Mouse (Mus musculus): ENCODE measurements at regions not wholly inside any gene's neighbourhood (a gene's known extent, or its start where the extent isn't known, plus 50 kb on each side); places are given as distances from the start of the nearest gene placed in this dataset.

- DNase-seq (ENCODE audit: low spot score), result no peak
Observed at GRCm38 (mm10) chr2:139114523-139114922, 379.2 kb upstream of the Sptlc3 start.

GRCm38 (mm10) chr2:139120905-139121304 is 372.8 kb upstream of the Sptlc3 start:
- DNase-seq (ENCODE audit: low spot score), result no peak

- no peak for DNase-seq (ENCODE audit: low spot score)
Observed at GRCm38 (mm10) chr2:139132121-139132520, 361.6 kb upstream of the Sptlc3 start.

- DNase-seq (ENCODE audit: low spot score), result no peak
Observed at GRCm38 (mm10) chr2:139147004-139147403, 346.7 kb upstream of the Sptlc3 start.

GRCm38 (mm10) chr2:139179641-139180040 is 314.1 kb upstream of the Sptlc3 start:
- no peak for DNase-seq (ENCODE audit: low spot score)

- no peak for DNase-seq (ENCODE audit: low spot score)
Observed at GRCm38 (mm10) chr2:139198281-139198680, 295.4 kb upstream of the Sptlc3 start.

- DNase-seq (ENCODE audit: low spot score), result no peak
Observed at GRCm38 (mm10) chr2:139207649-139208048, 286.1 kb upstream of the Sptlc3 start.

- peak; percentile 55 for DNase-seq (ENCODE audit: low spot score)
Observed at GRCm38 (mm10) chr2:139220757-139221400, 272.8 kb upstream of the Sptlc3 start.

GRCm38 (mm10) chr2:139230453-139230852 is 263.3 kb upstream of the Sptlc3 start:
- no peak for DNase-seq (ENCODE audit: low spot score)

- DNase-seq (ENCODE audit: low spot score), result no peak
Observed at GRCm38 (mm10) chr2:139250138-139250537, 243.6 kb upstream of the Sptlc3 start.

- no peak for DNase-seq (ENCODE audit: low spot score)
Observed at GRCm38 (mm10) chr2:139267119-139267518, 226.6 kb upstream of the Sptlc3 start.

- DNase-seq (ENCODE audit: low spot score), result no peak
Observed at GRCm38 (mm10) chr2:139276581-139276980, 217.1 kb upstream of the Sptlc3 start.

- DNase-seq (ENCODE audit: low spot score), result no peak
Observed at GRCm38 (mm10) chr2:139277571-139277970, 216.1 kb upstream of the Sptlc3 start.

GRCm38 (mm10) chr2:139281056-139281455 is 212.7 kb upstream of the Sptlc3 start:
- no peak for DNase-seq (ENCODE audit: low spot score)

- no peak for DNase-seq (ENCODE audit: low spot score)
Observed at GRCm38 (mm10) chr2:139284315-139284714, 209.4 kb upstream of the Sptlc3 start.

GRCm38 (mm10) chr2:139286446-139286845 is 207.3 kb upstream of the Sptlc3 start:
- no peak for DNase-seq (ENCODE audit: low spot score)

GRCm38 (mm10) chr2:139298541-139299152 is 195.1 kb upstream of the Sptlc3 start:
- DNase-seq (ENCODE audit: low spot score), result peak; percentile 73

GRCm38 (mm10) chr2:139311401-139311812 is 182.3 kb upstream of the Sptlc3 start:
- DNase-seq (ENCODE audit: low spot score), result no peak

GRCm38 (mm10) chr2:139312053-139312452 is 181.7 kb upstream of the Sptlc3 start:
- DNase-seq (ENCODE audit: low spot score), result no peak

- no peak for DNase-seq (ENCODE audit: low spot score)
Observed at GRCm38 (mm10) chr2:139322509-139322908, 171.2 kb upstream of the Sptlc3 start.

GRCm38 (mm10) chr2:139325501-139325900 is 168.2 kb upstream of the Sptlc3 start:
- no peak for DNase-seq (ENCODE audit: low spot score)

- DNase-seq (ENCODE audit: low spot score), result no peak
Observed at GRCm38 (mm10) chr2:139334681-139335080, 159.0 kb upstream of the Sptlc3 start.

GRCm38 (mm10) chr2:139338240-139338639 is 155.5 kb upstream of the Sptlc3 start:
- no peak for DNase-seq (ENCODE audit: low spot score)

All from retina, embryonic 14.5 days (tissue).